Mouse (Mus musculus): Measurements from ENCODE around the gene Syn1. TPM values are rescaled to one million over a fixed set of nuclear protein-coding genes. Genes with fewer than 3 reads are reported as not detected.
A peak's percentile ranks its signal among the peaks of the same experiment; 100 is the strongest.

Gene Syn1
- polyA plus RNA-seq, 1 experiment from 2014 or later, result 0.06 TPM

GRCm38 (mm10) chrX:20920249-20920843 is 458 bp downstream of the Syn1 start:
- no peaks in the 10 kb centered on the region for H3K36me3 ChIP-seq (replicated peaks)
- no peaks in the 10 kb centered on the region for H3K9me3 ChIP-seq (replicated peaks)
- no peak overlapping the region for H3K27ac ChIP-seq (replicated peaks)
- no peak for ATAC-seq (ENCODE audit: insufficient read depth)
- H3K4me1 ChIP-seq (replicated peaks), result no peaks in the 10 kb centered on the region
- H3K9ac ChIP-seq, result no peak overlapping the region
- peak overlapping the region; percentile 56 for H3K4me2 ChIP-seq
- H3K27me3 ChIP-seq, result peaks cover 48% of the 10 kb centered on the region
- H3K4me3 ChIP-seq (replicated peaks), result peak overlapping the region; percentile 36
- WGBS (ENCODE audit: insufficient replicate concordance), result 15% methylated on average over 47 of the region's 49 CpGs

GRCm38 (mm10) chrX:20915075-20915474 is 5.7 kb downstream of the Syn1 start:
- no peaks in the 10 kb centered on the region for H3K36me3 ChIP-seq (replicated peaks)
- H3K9ac ChIP-seq, result no peak overlapping the region
- H3K4me1 ChIP-seq (replicated peaks), result peaks cover 6% of the 10 kb centered on the region
- no peak overlapping the region for H3K4me2 ChIP-seq
- no peak for ATAC-seq (ENCODE audit: insufficient read depth)
- H3K27ac ChIP-seq (replicated peaks), result no peak overlapping the region
- H3K9me3 ChIP-seq (replicated peaks), result no peaks in the 10 kb centered on the region
- H3K4me3 ChIP-seq (replicated peaks), result no peak overlapping the region
- peaks cover 24% of the 10 kb centered on the region for H3K27me3 ChIP-seq

GRCm38 (mm10) chrX:20913726-20914125 is 7.1 kb downstream of the Syn1 start:
- Histone ChIP-seq H3K9ac (no peak overlapping the region), H3K27ac (replicated peaks) (no peak overlapping the region), H3K4me3 (replicated peaks) (no peak overlapping the region), H3K4me1 (replicated peaks) (peaks cover 10% of the 10 kb centered on the region), H3K27me3 (peaks cover 11% of the 10 kb centered on the region), H3K36me3 (replicated peaks) (no peaks in the 10 kb centered on the region), H3K9me3 (replicated peaks) (no peaks in the 10 kb centered on the region), H3K4me2 (no peak overlapping the region)
- 42% methylated on average over 6 of the region's 6 CpGs for WGBS (ENCODE audit: insufficient replicate concordance)
- no peak for ATAC-seq (ENCODE audit: insufficient read depth)

GRCm38 (mm10) chrX:20910074-20910473 is 10.7 kb downstream of the Syn1 start:
- peaks cover 10% of the 10 kb centered on the region for H3K4me1 ChIP-seq (replicated peaks)
- H3K9ac ChIP-seq, result no peak overlapping the region
- no peaks in the 10 kb centered on the region for H3K36me3 ChIP-seq (replicated peaks)
- H3K4me3 ChIP-seq (replicated peaks), result no peak overlapping the region
- H3K27me3 ChIP-seq, result no peaks in the 10 kb centered on the region
- 33% methylated on average over 3 of the region's 3 CpGs for WGBS (ENCODE audit: insufficient replicate concordance)
- no peak overlapping the region for H3K27ac ChIP-seq (replicated peaks)
- no peak overlapping the region for H3K4me2 ChIP-seq
- no peaks in the 10 kb centered on the region for H3K9me3 ChIP-seq (replicated peaks)
- ATAC-seq (ENCODE audit: insufficient read depth), result peak; percentile 54; the same call in 1 of the 2 replicates

GRCm38 (mm10) chrX:20875241-20875640 is 45.6 kb downstream of the Syn1 start:
- no peak overlapping the region for H3K9ac ChIP-seq
- peaks cover 3% of the 10 kb centered on the region for H3K27me3 ChIP-seq
- no peaks in the 10 kb centered on the region for H3K4me1 ChIP-seq (replicated peaks)
- H3K27ac ChIP-seq (replicated peaks), result no peak overlapping the region
- H3K4me2 ChIP-seq, result no peak overlapping the region
- no peaks in the 10 kb centered on the region for H3K36me3 ChIP-seq (replicated peaks)
- ATAC-seq (ENCODE audit: insufficient read depth), result no peak
- H3K9me3 ChIP-seq (replicated peaks), result no peaks in the 10 kb centered on the region
- 58% methylated on average over 3 of the region's 3 CpGs for WGBS (ENCODE audit: insufficient replicate concordance)
- H3K4me3 ChIP-seq (replicated peaks), result no peak overlapping the region

- H3K4me3 ChIP-seq (replicated peaks), result no peak overlapping the region
- no peaks in the 10 kb centered on the region for H3K9me3 ChIP-seq (replicated peaks)
- no peaks in the 10 kb centered on the region for H3K4me1 ChIP-seq (replicated peaks)
- H3K4me2 ChIP-seq, result no peak overlapping the region
- no peak for ATAC-seq (ENCODE audit: insufficient read depth)
- H3K9ac ChIP-seq, result no peak overlapping the region
- H3K27ac ChIP-seq (replicated peaks), result no peak overlapping the region
- no peaks in the 10 kb centered on the region for H3K36me3 ChIP-seq (replicated peaks)
- peaks cover 10% of the 10 kb centered on the region for H3K27me3 ChIP-seq
- WGBS (ENCODE audit: insufficient replicate concordance), result 24% methylated on average over 11 of the region's 11 CpGs
Measured at GRCm38 (mm10) chrX:20872928-20873500, 47.8 kb downstream of the Syn1 start.

GRCm38 (mm10) chrX:20869962-20870513 is 50.8 kb downstream of the Syn1 start, which contains the start of gene Timp1:
Gene Timp1, plus strand, starts transcription at chrX:20870166.
- WGBS (ENCODE audit: insufficient replicate concordance), result 10% methylated on average over 18 of the region's 18 CpGs
- no peaks in the 10 kb centered on the region for H3K4me1 ChIP-seq (replicated peaks)
- ATAC-seq (ENCODE audit: insufficient read depth), result no peak

GRCm38 (mm10) chrX:20869203-20869602 is 51.6 kb downstream of the Syn1 start:
- Histone ChIP-seq H3K27me3 (peaks cover 10% of the 10 kb centered on the region), H3K27ac (replicated peaks) (no peak overlapping the region), H3K9ac (no peak overlapping the region), H3K4me2 (no peak overlapping the region), H3K9me3 (replicated peaks) (no peaks in the 10 kb centered on the region), H3K4me1 (replicated peaks) (no peaks in the 10 kb centered on the region), H3K4me3 (replicated peaks) (no peak overlapping the region), H3K36me3 (replicated peaks) (no peaks in the 10 kb centered on the region)
- ATAC-seq (ENCODE audit: insufficient read depth), result no peak
- 64% methylated on average over 1 of the region's 1 CpGs for WGBS (ENCODE audit: insufficient replicate concordance)

More at GRCm38 (mm10) chrX:20869962-20870513, 50.8 kb downstream of the Syn1 start, which contains the start of gene Timp1:
- no peak within 1 kb of the TSS for H3K4me3 ChIP-seq (replicated peaks)
- H3K27me3 ChIP-seq, result peaks cover 10% of the 10 kb centered on the region
- H3K4me2 ChIP-seq, result peak within 1 kb of the TSS; percentile 37
- no peak within 1 kb of the TSS for H3K27ac ChIP-seq (replicated peaks)
- no peak within 1 kb of the TSS for H3K9ac ChIP-seq
- no peaks in the 10 kb centered on the region for H3K36me3 ChIP-seq (replicated peaks)
- no peaks in the 10 kb centered on the region for H3K9me3 ChIP-seq (replicated peaks)

GRCm38 (mm10) chrX:20868091-20868490 is 52.7 kb downstream of the Syn1 start:
- no peak overlapping the region for H3K27ac ChIP-seq (replicated peaks)
- no peaks in the 10 kb centered on the region for H3K36me3 ChIP-seq (replicated peaks)
- no peaks in the 10 kb centered on the region for H3K4me1 ChIP-seq (replicated peaks)
- no peak overlapping the region for H3K4me3 ChIP-seq (replicated peaks)
- H3K4me2 ChIP-seq, result no peak overlapping the region
- H3K9me3 ChIP-seq (replicated peaks), result no peaks in the 10 kb centered on the region
- no peak overlapping the region for H3K9ac ChIP-seq
- no peak for ATAC-seq (ENCODE audit: insufficient read depth)
- peaks cover 10% of the 10 kb centered on the region for H3K27me3 ChIP-seq
- 49% methylated on average over 4 of the region's 4 CpGs for WGBS (ENCODE audit: insufficient replicate concordance)

- 53% methylated on average over 9 of the region's 9 CpGs for WGBS (ENCODE audit: insufficient replicate concordance)
- no peak overlapping the region for H3K4me2 ChIP-seq
- H3K9ac ChIP-seq, result no peak overlapping the region
- H3K36me3 ChIP-seq (replicated peaks), result no peaks in the 10 kb centered on the region; the same call in 1 of the 2 replicates
- no peak overlapping the region for H3K27ac ChIP-seq (replicated peaks)
- no peak for ATAC-seq (ENCODE audit: insufficient read depth)
- H3K9me3 ChIP-seq (replicated peaks), result no peaks in the 10 kb centered on the region
- H3K4me3 ChIP-seq (replicated peaks), result no peak overlapping the region
- no peaks in the 10 kb centered on the region for H3K27me3 ChIP-seq
- peaks cover 7% of the 10 kb centered on the region; the same call in 1 of the 2 replicates for H3K4me1 ChIP-seq (replicated peaks)
Measured at GRCm38 (mm10) chrX:20863161-20864101, 57.4 kb downstream of the Syn1 start.
